Mouse (Mus musculus) neural tube, embryonic 13.5 days (tissue): Measurements from ENCODE around the gene Gm36079. TPM values are rescaled to one million over a fixed set of nuclear protein-coding genes. Genes with fewer than 3 reads are reported as not detected.
A peak's percentile ranks its signal among the peaks of the same experiment; 100 is the strongest.
"Not testable (repeated sequence)": the region's sequence is repeated elsewhere in the genome, so short reads cannot be mapped to it uniquely, and the experiment has no call there.

Experiments used
- ATAC-seq: fragments of 200-750 bp; cut with Nextera tagmentation; 2 replicates; pipeline ENCODE4 v1.8.0; 2017; ENCODE audit warnings: low read depth, mild to moderate bottlenecking, moderate TSS enrichment, moderate library complexity
- H3K27ac ChIP-seq: fragments of 300-500 bp; sonication (generic); replicated peaks from 2 replicates; pipeline ENCODE4 v1.5.1; 2015; ENCODE audit warnings: moderate library complexity, mild to moderate bottlenecking, inconsistent platforms
- H3K27me3 ChIP-seq: fragments of 300-500 bp; sonication (generic); 2 replicates; pipeline ENCODE4 v1.6.1; 2015; ENCODE audit warnings: mild to moderate bottlenecking, inconsistent platforms
- H3K36me3 ChIP-seq: fragments of 300-500 bp; sonication (generic); 2 replicates; pipeline ENCODE4 v1.6.1; 2015; ENCODE audit warnings: mild to moderate bottlenecking, inconsistent platforms
- H3K4me1 ChIP-seq: fragments of 300-500 bp; sonication (generic); replicated peaks from 2 replicates; pipeline ENCODE4 v1.6.1; 2015; ENCODE audit warnings: inconsistent platforms
- H3K4me2 ChIP-seq: fragments of 300-500 bp; sonication (generic); 2 replicates; pipeline ENCODE4 v1.6.1; 2015; ENCODE audit warnings: inconsistent platforms, mild to moderate bottlenecking, moderate library complexity
- H3K4me3 ChIP-seq: fragments of 300-500 bp; sonication (generic); 2 replicates; pipeline ENCODE4 v1.5.1; 2015; ENCODE audit warnings: mild to moderate bottlenecking, inconsistent platforms
- H3K9ac ChIP-seq: fragments of 300-500 bp; sonication (generic); 2 replicates; pipeline ENCODE4 v1.6.1; 2015; ENCODE audit warnings: moderate library complexity, mild to moderate bottlenecking, inconsistent platforms
- H3K9me3 ChIP-seq: fragments of 300-500 bp; sonication (generic); 2 replicates; pipeline ENCODE4 v1.6.1; 2016; ENCODE audit warnings: inconsistent platforms
- WGBS: fragments of 180-500 bp; shearing (Covaris S2); methylation state at CpG from one replicate; pipeline ENCODE4 v1.1.7; 2015; 5-methylcytosine and 5-hydroxymethylcytosine counted together
- polyA plus RNA-seq: library from polyadenylated mRNA; unstranded; fragments of >200 nt; fragmentation: Nextera tagmentation; extraction: Ambion mirVana; gene quantifications from 2 replicates; pipeline ENCODE4 v1.2.1, GENCODE M21; 2015

The Gm36079 gene
- polyA plus RNA-seq, 1 experiment from 2014 or later, result not detected

- H3K36me3 ChIP-seq, H3K9ac ChIP-seq, H3K9me3 ChIP-seq, H3K4me2 ChIP-seq, H3K27ac ChIP-seq, H3K27me3 ChIP-seq, H3K4me1 ChIP-seq, H3K4me3 ChIP-seq, ATAC-seq: not testable (repeated sequence)
Measured at GRCm38 (mm10) chr13:120010068-120010467, 16.7 kb downstream of the Gm36079 start.

- WGBS, result no CpG with 5 or more reads among the region's 4 CpGs
- H3K9me3 ChIP-seq, H3K4me1 ChIP-seq, H3K27ac ChIP-seq, H3K36me3 ChIP-seq, H3K4me3 ChIP-seq, H3K27me3 ChIP-seq, H3K9ac ChIP-seq, H3K4me2 ChIP-seq, ATAC-seq: not testable (repeated sequence)
Measured at GRCm38 (mm10) chr13:119999215-119999614, 27.6 kb downstream of the Gm36079 start.

- H3K9ac ChIP-seq, H3K36me3 ChIP-seq, H3K27ac ChIP-seq, H3K9me3 ChIP-seq, H3K4me3 ChIP-seq, H3K4me1 ChIP-seq, H3K4me2 ChIP-seq, H3K27me3 ChIP-seq: not testable (repeated sequence)
- WGBS, result no CpG with 5 or more reads among the region's 22 CpGs
- ATAC-seq, result peak; percentile 53
Measured at GRCm38 (mm10) chr13:119998442-119999086, 28.2 kb downstream of the Gm36079 start.

GRCm38 (mm10) chr13:119991917-119992496, 34.8 kb downstream of the Gm36079 start:
- not testable (repeated sequence) for ATAC-seq, H3K4me3 ChIP-seq, H3K36me3 ChIP-seq, H3K27me3 ChIP-seq, H3K27ac ChIP-seq, H3K9me3 ChIP-seq, H3K4me1 ChIP-seq, H3K9ac ChIP-seq, H3K4me2 ChIP-seq
- no CpG with 5 or more reads among the region's 10 CpGs for WGBS

- WGBS, result no CpG with 5 or more reads among the region's 13 CpGs
- H3K36me3 ChIP-seq, H3K27me3 ChIP-seq, H3K4me1 ChIP-seq, H3K9me3 ChIP-seq, H3K4me3 ChIP-seq, H3K4me2 ChIP-seq, H3K9ac ChIP-seq, H3K27ac ChIP-seq: not testable (repeated sequence)
- ATAC-seq, result 0 out of 2 replicates have a peak, but pooled peaks have one; percentile 23
Measured at GRCm38 (mm10) chr13:119991264-119991663, 35.5 kb downstream of the Gm36079 start.

Other genes with a start within 250 kb of the Gm36079 start
- 36.6 and 37.2 TPM in 2 replicates for gene Zfp131, start 236.1 kb downstream of the Gm36079 start, polyA plus RNA-seq
- gene AF067063, start 196.8 kb downstream of the Gm36079 start, polyA plus RNA-seq, result 0.38 TPM in 1 of 2 replicates, not detected in the other
- not detected in 2 replicates for gene D13Ertd608e, start 191.0 kb downstream of the Gm36079 start, polyA plus RNA-seq
- gene Tcstv1, start 132.2 kb downstream of the Gm36079 start, polyA plus RNA-seq, result not detected in 2 replicates
- gene Gm21761, start 97.7 kb downstream of the Gm36079 start, polyA plus RNA-seq, result not detected in 2 replicates
- not detected in 2 replicates for gene B020031M17Rik, start 76.2 kb downstream of the Gm36079 start, polyA plus RNA-seq
- gene Gm21188, start 25.2 kb upstream of the Gm36079 start, polyA plus RNA-seq, result 0.10 TPM in 1 of 2 replicates, not detected in the other
- gene Gm20767, start 113.2 kb upstream of the Gm36079 start, polyA plus RNA-seq, result not detected in 2 replicates
- gene Gm21818, start 145.4 kb upstream of the Gm36079 start, polyA plus RNA-seq, result not detected in 2 replicates
- not detected in 2 replicates for gene Gm21762, start 188.9 kb upstream of the Gm36079 start, polyA plus RNA-seq
- gene Gm21731, start 212.1 kb upstream of the Gm36079 start, polyA plus RNA-seq, result not detected in 2 replicates
- gene AF067061, start 236.1 kb upstream of the Gm36079 start, polyA plus RNA-seq, result not detected in 2 replicates